Mouse (Mus musculus): Measurements from ENCODE around the gene Ddah2. TPM values are rescaled to one million over a fixed set of nuclear protein-coding genes. Genes with fewer than 3 reads are reported as not detected.
A peak's percentile ranks its signal among the peaks of the same experiment; 100 is the strongest.

Ddah2 gene
- polyA plus RNA-seq, 1 experiment from 2014 or later: 376 TPM

DNA sequence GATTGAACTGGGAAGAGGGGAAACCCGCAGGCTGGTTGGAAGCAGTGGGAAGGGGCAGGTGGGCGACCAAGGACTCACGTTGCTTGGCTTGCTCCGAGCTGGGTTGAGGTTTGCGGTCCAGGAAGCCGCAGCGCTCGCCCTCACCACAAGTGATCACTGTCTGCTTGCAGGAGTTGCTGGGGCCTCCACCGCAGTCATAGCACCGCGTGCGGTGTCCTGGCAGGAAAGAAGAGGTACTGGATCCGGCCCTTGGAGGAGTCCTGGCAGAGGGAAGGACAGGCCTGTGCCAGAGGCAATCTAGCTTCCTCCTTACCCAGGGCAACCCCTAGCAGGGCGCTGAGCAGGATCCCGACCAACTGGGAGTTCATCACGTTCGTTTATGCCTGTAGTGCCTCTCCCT, 15.3 kb downstream of the Ddah2 start:
- Histone ChIP-seq H3K27me3 (ENCODE audit: insufficient read depth, low read length) (no peaks in the 10 kb centered on the region), H3K4me2 (replicated peaks; ENCODE audit: low read depth, low read length) (no peak overlapping the region), H3K9me3 (ENCODE audit: low read length) (no peaks in the 10 kb centered on the region), H3K36me3 (ENCODE audit: insufficient read depth, low read length) (no peaks in the 10 kb centered on the region), H3K4me1 (ENCODE audit: insufficient read depth, low read length) (peaks cover 36% of the 10 kb centered on the region), H3K9ac (replicated peaks; ENCODE audit: low read length) (peak overlapping the region; percentile 26; the same call in 1 of the 2 replicates), H3K27ac (ENCODE audit: low read length) (no peak overlapping the region), H3K4me3 (ENCODE audit: low read length) (no peak overlapping the region)
- WGBS: 30% methylated on average over 17 of the region's 17 CpGs
- no peak for ATAC-seq (ENCODE audit: low FRiP score, low TSS enrichment)

DNA sequence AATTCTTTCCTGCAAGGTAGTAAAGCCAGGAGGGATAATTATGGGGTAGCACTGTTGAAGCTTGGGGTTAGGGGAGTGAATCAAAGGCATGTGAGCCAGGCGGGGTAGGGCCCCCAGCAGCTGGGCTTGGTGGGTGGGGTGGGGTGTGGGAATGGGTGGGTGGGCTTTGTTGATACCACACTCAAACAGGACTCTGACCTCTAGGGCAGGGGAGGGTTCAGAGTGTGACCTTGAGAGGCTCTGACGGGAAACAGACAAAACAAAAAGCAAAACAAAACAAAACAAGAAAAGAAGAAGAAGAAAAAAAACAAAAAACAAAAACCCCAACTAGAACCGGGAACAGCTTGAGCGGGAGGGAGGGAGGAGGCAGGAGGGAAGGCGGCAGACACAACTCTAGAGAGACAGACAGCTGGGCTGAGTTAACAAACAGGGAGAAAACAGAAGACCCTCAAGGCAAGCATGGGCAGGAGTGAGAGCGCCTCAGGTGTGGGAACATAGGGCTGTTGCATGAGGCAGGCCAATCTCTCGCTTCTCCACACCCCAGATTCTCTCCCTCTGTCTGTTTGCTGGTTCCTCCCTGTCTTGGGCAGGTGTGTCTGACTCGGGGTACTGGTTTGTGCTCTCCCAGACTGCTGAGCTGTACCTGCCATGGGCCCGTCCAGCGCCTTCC, 17.8 kb downstream of the Ddah2 start, which contains the start of gene Ly6g6e:
TSS of gene Ly6g6e (plus strand) at position 396 of the 670 bp plus-strand sequence.
- H3K27me3 ChIP-seq (ENCODE audit: insufficient read depth, low read length): no peaks in the 10 kb centered on the region
- WGBS: 30% methylated on average over 10 of the region's 10 CpGs
- peaks cover 33% of the 10 kb centered on the region for H3K4me1 ChIP-seq (ENCODE audit: insufficient read depth, low read length)
- ATAC-seq (ENCODE audit: low FRiP score, low TSS enrichment): no peak
- peak within 1 kb of the TSS; percentile 77 for H3K27ac ChIP-seq (ENCODE audit: low read length)
- H3K4me2 ChIP-seq (replicated peaks; ENCODE audit: low read depth, low read length): peak within 1 kb of the TSS; percentile 67
- H3K4me3 ChIP-seq (ENCODE audit: low read length): peak within 1 kb of the TSS; percentile 43
- peak within 1 kb of the TSS; percentile 72 for H3K9ac ChIP-seq (replicated peaks; ENCODE audit: low read length)
- no peaks in the 10 kb centered on the region for H3K36me3 ChIP-seq (ENCODE audit: insufficient read depth, low read length)
- H3K9me3 ChIP-seq (ENCODE audit: low read length): no peaks in the 10 kb centered on the region

DNA sequence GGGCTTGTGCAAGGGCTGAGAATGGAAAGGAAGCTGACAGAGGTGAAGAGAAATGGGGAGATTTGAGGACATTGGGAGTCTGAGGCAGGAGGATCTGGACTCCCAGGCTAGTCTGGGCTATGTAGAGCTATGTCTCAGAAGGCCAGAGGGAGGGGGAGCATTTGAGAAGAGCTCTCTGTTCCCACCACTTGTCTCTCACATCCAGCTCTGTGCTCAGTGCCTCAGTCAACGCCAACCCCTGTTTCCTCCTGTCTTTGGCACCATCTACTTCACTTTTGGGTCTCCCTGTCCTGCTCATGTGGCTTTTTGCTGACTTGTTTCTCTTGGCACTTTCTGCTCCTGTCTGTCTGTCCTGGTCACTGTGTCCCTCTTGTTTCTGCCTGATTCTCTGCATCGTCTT, 18.4 kb downstream of the Ddah2 start:
- H3K9me3 ChIP-seq (ENCODE audit: low read length): no peaks in the 10 kb centered on the region
- 0 out of 2 replicates have a peak, but pooled peaks have one; percentile 33 for ATAC-seq (ENCODE audit: low FRiP score, low TSS enrichment)
- peak overlapping the region; percentile 72 for H3K9ac ChIP-seq (replicated peaks; ENCODE audit: low read length)
- WGBS: 18% methylated on average over 2 of the region's 2 CpGs
- no peaks in the 10 kb centered on the region for H3K36me3 ChIP-seq (ENCODE audit: insufficient read depth, low read length)
- peak overlapping the region; percentile 43 for H3K4me3 ChIP-seq (ENCODE audit: low read length)
- H3K4me1 ChIP-seq (ENCODE audit: insufficient read depth, low read length): peaks cover 27% of the 10 kb centered on the region
- H3K4me2 ChIP-seq (replicated peaks; ENCODE audit: low read depth, low read length): peak overlapping the region; percentile 67
- H3K27me3 ChIP-seq (ENCODE audit: insufficient read depth, low read length): no peaks in the 10 kb centered on the region
- H3K27ac ChIP-seq (ENCODE audit: low read length): peak overlapping the region; percentile 77

DNA sequence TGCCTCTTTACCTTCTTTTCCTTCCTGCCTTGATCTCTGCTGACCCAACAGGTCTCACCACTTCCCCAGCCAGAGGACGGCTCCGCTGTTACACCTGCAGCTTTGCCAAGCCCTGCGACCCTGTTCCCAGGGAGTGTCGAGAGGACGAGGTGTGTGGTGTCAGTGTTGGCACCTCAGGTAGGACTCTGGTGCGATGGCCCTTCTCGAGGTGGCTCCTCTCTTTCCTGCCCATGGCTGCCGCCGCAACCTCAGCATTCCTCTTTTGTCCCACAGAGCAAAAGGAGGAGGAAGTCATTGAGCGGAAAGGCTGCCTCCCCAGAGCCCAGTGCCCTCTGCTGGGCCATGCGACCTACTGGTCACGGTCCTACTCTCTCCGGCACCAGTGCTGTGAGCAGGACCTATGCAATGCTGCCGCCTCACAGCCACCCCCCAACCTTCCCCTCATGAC, 19.0 kb downstream of the Ddah2 start, which contains the start of gene Ly6g6d:
TSS of gene Ly6g6d (minus strand) at position 280 of the 448 bp plus-strand sequence.
- peak; percentile 87 for ATAC-seq (ENCODE audit: low FRiP score, low TSS enrichment)
- Histone ChIP-seq H3K4me1 (ENCODE audit: insufficient read depth, low read length) (peaks cover 27% of the 10 kb centered on the region), H3K4me3 (ENCODE audit: low read length) (peak within 1 kb of the TSS; percentile 43), H3K27ac (ENCODE audit: low read length) (peak within 1 kb of the TSS; percentile 77), H3K36me3 (ENCODE audit: insufficient read depth, low read length) (no peaks in the 10 kb centered on the region), H3K27me3 (ENCODE audit: insufficient read depth, low read length) (no peaks in the 10 kb centered on the region), H3K9me3 (ENCODE audit: low read length) (no peaks in the 10 kb centered on the region), H3K9ac (replicated peaks; ENCODE audit: low read length) (peak within 1 kb of the TSS; percentile 72), H3K4me2 (replicated peaks; ENCODE audit: low read depth, low read length) (peak within 1 kb of the TSS; percentile 67)
- WGBS: 2% methylated on average over 14 of the region's 14 CpGs

DNA sequence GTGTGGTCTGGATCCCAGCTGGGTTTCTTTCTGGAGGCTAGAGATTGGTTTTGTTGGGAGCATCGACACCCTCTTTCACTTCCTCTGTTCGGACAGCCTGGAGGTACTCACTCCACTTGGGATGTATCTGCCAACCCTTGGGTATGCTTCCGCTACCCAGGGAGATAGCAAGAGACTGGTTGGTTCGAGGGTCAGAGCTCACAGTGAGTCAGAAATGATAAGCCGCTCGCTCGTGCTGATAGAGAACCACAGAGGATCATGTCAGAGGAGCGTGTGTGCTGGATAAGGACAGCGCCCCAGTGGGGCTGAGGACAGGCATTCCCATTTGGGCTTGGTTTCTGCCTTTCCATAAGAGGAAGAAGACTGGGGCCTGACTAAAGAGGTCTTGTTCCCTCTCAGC, 20.9 kb downstream of the Ddah2 start:
- peaks cover 21% of the 10 kb centered on the region for H3K4me1 ChIP-seq (ENCODE audit: insufficient read depth, low read length)
- no peak overlapping the region for H3K4me3 ChIP-seq (ENCODE audit: low read length)
- no peak for ATAC-seq (ENCODE audit: low FRiP score, low TSS enrichment)
- WGBS: 66% methylated on average over 9 of the region's 9 CpGs
- H3K36me3 ChIP-seq (ENCODE audit: insufficient read depth, low read length): no peaks in the 10 kb centered on the region
- H3K27me3 ChIP-seq (ENCODE audit: insufficient read depth, low read length): no peaks in the 10 kb centered on the region
- H3K4me2 ChIP-seq (replicated peaks; ENCODE audit: low read depth, low read length): no peak overlapping the region
- H3K9me3 ChIP-seq (ENCODE audit: low read length): no peaks in the 10 kb centered on the region
- no peak overlapping the region for H3K27ac ChIP-seq (ENCODE audit: low read length)
- H3K9ac ChIP-seq (replicated peaks; ENCODE audit: low read length): no peak overlapping the region

GRCm38 (mm10) chr17:35080248-35080647, 21.4 kb downstream of the Ddah2 start:
- Histone ChIP-seq H3K27me3 (ENCODE audit: insufficient read depth, low read length) (no peaks in the 10 kb centered on the region), H3K9ac (replicated peaks; ENCODE audit: low read length) (no peak overlapping the region), H3K4me2 (replicated peaks; ENCODE audit: low read depth, low read length) (no peak overlapping the region), H3K9me3 (ENCODE audit: low read length) (no peaks in the 10 kb centered on the region), H3K27ac (ENCODE audit: low read length) (no peak overlapping the region), H3K4me3 (ENCODE audit: low read length) (no peak overlapping the region), H3K4me1 (ENCODE audit: insufficient read depth, low read length) (peaks cover 21% of the 10 kb centered on the region), H3K36me3 (ENCODE audit: insufficient read depth, low read length) (no peaks in the 10 kb centered on the region)
- WGBS: 43% methylated on average over 6 of the region's 6 CpGs
- no peak for ATAC-seq (ENCODE audit: low FRiP score, low TSS enrichment)

DNA sequence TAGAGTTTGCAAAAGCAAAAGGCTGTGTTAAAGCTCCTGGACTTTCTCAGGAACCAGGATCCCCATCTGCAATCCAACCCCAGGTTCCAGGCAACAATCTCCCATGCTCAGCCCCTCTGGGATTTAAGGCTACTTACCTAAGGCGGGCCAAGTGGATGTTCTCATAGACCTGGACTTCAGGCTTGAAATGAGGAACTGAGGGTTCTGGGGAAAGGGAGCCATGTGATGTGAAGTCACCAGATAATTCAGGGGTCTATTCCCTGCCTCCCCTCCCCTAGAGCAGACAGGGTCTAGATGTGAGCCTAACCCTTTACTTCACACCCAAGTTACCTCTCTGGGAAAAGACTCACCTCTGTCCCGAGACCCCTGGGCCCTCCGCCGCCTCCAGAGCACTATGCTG, 21.9 kb downstream of the Ddah2 start:
- ATAC-seq (ENCODE audit: low FRiP score, low TSS enrichment): no peak
- peaks cover 21% of the 10 kb centered on the region for H3K4me1 ChIP-seq (ENCODE audit: insufficient read depth, low read length)

DNA sequence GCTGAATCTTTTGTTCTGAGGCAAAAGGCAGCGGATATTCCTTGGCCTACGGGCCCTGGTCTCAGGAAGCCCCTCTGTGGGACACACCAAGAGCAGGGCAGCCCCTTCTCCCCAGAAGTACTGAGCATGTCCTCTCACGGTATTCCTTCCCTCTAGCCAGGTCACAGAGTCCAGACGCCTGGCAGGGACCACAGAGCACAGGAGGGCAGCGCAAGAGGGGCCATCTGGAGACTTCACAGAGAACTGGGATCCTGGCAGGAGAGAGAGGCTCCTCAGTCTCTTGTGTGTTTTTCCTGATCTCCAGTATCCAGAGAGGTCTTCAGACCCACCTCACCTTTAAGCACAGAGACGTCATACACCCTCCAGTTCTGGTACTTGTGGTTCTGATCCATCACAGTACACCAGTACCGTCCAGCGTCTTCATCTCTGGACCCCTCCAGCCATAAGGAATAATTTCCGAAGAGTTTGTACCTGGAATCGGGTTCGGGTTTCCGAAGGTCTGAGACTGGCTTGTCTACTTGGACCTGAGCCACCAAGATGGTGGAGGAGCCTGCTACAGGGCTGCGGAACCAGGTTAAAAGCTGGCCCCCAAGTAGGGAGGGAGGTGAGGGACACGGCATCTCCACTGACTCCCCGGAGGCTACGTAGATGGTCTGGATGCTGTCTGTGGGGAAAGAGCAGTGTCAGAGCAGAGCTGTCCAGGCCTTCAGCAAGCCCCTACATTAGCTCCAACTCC, 24.2 kb downstream of the Ddah2 start:
- no peak for ATAC-seq (ENCODE audit: low FRiP score, low TSS enrichment)

More for the DNA sequence above, 21.9 kb downstream of the Ddah2 start:
- Histone ChIP-seq H3K4me3 (ENCODE audit: low read length) (no peak overlapping the region), H3K36me3 (ENCODE audit: insufficient read depth, low read length) (no peaks in the 10 kb centered on the region), H3K9me3 (ENCODE audit: low read length) (no peaks in the 10 kb centered on the region), H3K27me3 (ENCODE audit: insufficient read depth, low read length) (no peaks in the 10 kb centered on the region), H3K27ac (ENCODE audit: low read length) (no peak overlapping the region), H3K9ac (replicated peaks; ENCODE audit: low read length) (no peak overlapping the region), H3K4me2 (replicated peaks; ENCODE audit: low read depth, low read length) (no peak overlapping the region)
- 81% methylated on average over 4 of the region's 4 CpGs for WGBS

DNA sequence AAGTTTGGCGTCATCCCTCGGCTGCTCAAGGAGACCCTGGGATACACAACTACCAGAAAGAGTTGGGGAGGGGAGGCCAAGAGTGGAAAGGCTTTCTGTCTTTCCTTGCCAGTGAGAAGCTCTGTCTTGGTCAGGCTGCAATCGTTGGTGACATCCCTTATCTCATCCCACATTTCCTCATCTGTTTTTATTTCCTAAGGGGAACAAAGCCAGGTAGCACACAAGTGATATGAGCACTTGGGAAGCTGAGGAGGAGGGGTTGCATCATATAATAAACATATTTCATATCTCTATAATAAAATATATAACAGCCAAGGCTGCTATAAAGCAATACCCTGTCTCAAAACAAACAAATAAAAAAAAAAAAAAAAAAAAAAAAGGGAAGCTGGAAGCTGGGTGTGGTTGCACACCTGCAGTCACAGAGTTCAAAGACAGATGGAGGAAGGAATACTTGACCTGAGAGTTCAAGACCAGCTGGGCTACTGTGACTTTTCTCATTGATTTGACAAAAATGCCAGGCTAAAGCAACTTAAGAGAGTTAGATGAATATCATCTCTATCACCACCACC, 25.2 kb downstream of the Ddah2 start:
- Histone ChIP-seq H3K4me1 (ENCODE audit: insufficient read depth, low read length) (no peaks in the 10 kb centered on the region), H3K27me3 (ENCODE audit: insufficient read depth, low read length) (no peaks in the 10 kb centered on the region), H3K4me3 (ENCODE audit: low read length) (no peak overlapping the region), H3K27ac (ENCODE audit: low read length) (no peak overlapping the region), H3K9me3 (ENCODE audit: low read length) (no peaks in the 10 kb centered on the region), H3K9ac (replicated peaks; ENCODE audit: low read length) (no peak overlapping the region), H3K36me3 (ENCODE audit: insufficient read depth, low read length) (no peaks in the 10 kb centered on the region), H3K4me2 (replicated peaks; ENCODE audit: low read depth, low read length) (no peak overlapping the region)
- ATAC-seq (ENCODE audit: low FRiP score, low TSS enrichment): no peak
- 66% methylated on average over 3 of the region's 3 CpGs for WGBS

More for the DNA sequence above, 24.2 kb downstream of the Ddah2 start:
- no peaks in the 10 kb centered on the region for H3K36me3 ChIP-seq (ENCODE audit: insufficient read depth, low read length)
- no peaks in the 10 kb centered on the region for H3K9me3 ChIP-seq (ENCODE audit: low read length)
- no peak overlapping the region for H3K27ac ChIP-seq (ENCODE audit: low read length)
- H3K27me3 ChIP-seq (ENCODE audit: insufficient read depth, low read length): no peaks in the 10 kb centered on the region
- no peak overlapping the region for H3K4me3 ChIP-seq (ENCODE audit: low read length)
- peaks cover 2% of the 10 kb centered on the region; the same call in 1 of the 2 replicates for H3K4me1 ChIP-seq (ENCODE audit: insufficient read depth, low read length)
- H3K9ac ChIP-seq (replicated peaks; ENCODE audit: low read length): no peak overlapping the region
- 84% methylated on average over 16 of the region's 16 CpGs for WGBS
- H3K4me2 ChIP-seq (replicated peaks; ENCODE audit: low read depth, low read length): no peak overlapping the region
